Mouse (Mus musculus) lung, embryonic 14.5 days (tissue): ENCODE data around the gene Hmcn2. TPM values are rescaled to one million over a fixed set of nuclear protein-coding genes. Genes with fewer than 3 reads are reported as not detected.

Experiments
- ATAC-seq: fragments of 200-750 bp; cut with Nextera tagmentation; 2 replicates; pipeline ENCODE4 v1.8.0; 2017; ENCODE audit warnings: mild to moderate bottlenecking, moderate TSS enrichment, moderate library complexity; ENCODE audit not compliant: insufficient read depth
- DNase-seq: peaks from one replicate; pipeline ENCODE4 v3.0.0-alpha.2; 2015
- H3K27ac ChIP-seq: fragments of 300-500 bp; sonication (generic); 2 replicates; pipeline ENCODE4 v1.5.1; 2014; ENCODE audit warnings: low read depth, mild to moderate bottlenecking, moderate library complexity
- H3K27me3 ChIP-seq: fragments of 300-500 bp; sonication (generic); 2 replicates; pipeline ENCODE4 v1.6.1; 2014; ENCODE audit warnings: low read length, control low read depth; ENCODE audit not compliant: insufficient read depth
- H3K36me3 ChIP-seq: fragments of 300-500 bp; sonication (generic); 2 replicates; pipeline ENCODE4 v1.6.1; 2014; ENCODE audit warnings: control low read depth; ENCODE audit not compliant: insufficient read depth
- H3K4me1 ChIP-seq: fragments of 300-500 bp; sonication (generic); 2 replicates; pipeline ENCODE4 v1.6.1; 2014; ENCODE audit warnings: antibody characterized with exemption, control low read depth; ENCODE audit not compliant: insufficient read depth
- H3K4me2 ChIP-seq: fragments of 300-500 bp; sonication (generic); 2 replicates; pipeline ENCODE4 v1.6.1; 2014; ENCODE audit warnings: mild to moderate bottlenecking
- H3K4me3 ChIP-seq: fragments of 300-500 bp; sonication (generic); 2 replicates; pipeline ENCODE4 v1.5.1; 2014; ENCODE audit warnings: low read depth, low read length
- H3K9ac ChIP-seq: fragments of 300-500 bp; sonication (generic); 2 replicates; pipeline ENCODE4 v1.6.1; 2014
- H3K9me3 ChIP-seq: fragments of 300-500 bp; sonication (generic); 2 replicates; pipeline ENCODE4 v1.6.1; 2016; ENCODE audit warnings: low read depth, low read length, control low read depth
- CTCF ChIP-seq: IDR thresholded peaks from 2 replicates; pipeline ENCODE4 v1.5.1; 2016; ENCODE audit warnings: antibody characterized with exemption, low read depth
- WGBS: fragments of 180-500 bp; shearing (Covaris S2); extraction: QIAGEN DNeasy Blood & Tissue Kit; methylation state at CpG from one replicate; pipeline ENCODE4 v1.1.7; 2014; 5-methylcytosine and 5-hydroxymethylcytosine counted together
- polyA plus RNA-seq: library from polyadenylated mRNA; unstranded; fragments of >200 nt; fragmentation: Nextera tagmentation; extraction: Ambion mirVana; gene quantifications from 2 replicates; pipeline ENCODE4 v1.2.1, GENCODE M21; 2014

Hmcn2 gene
- polyA plus RNA-seq, 1 experiment from 2014 or later: 1.3 TPM

DNA sequence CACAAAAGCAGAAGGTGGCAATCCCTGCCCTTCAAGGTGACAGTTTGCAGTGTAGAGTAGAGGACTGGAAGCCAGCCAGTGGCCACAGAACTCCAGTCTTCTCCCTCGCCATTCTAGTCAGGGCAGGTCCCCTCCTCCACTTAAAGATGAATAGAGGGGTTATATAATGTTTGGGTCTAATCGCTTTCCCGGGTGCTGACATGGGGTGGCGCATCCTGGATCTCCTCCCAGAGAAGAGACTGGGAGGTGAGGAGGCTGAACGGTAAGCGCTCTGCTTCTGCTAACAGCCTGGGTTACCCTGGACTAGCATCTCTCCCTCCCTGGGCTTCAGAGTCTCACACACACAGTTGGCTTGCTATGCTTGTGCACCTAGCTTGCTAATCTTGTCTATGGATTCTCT, 36.4 kb upstream of the Hmcn2 start:
- Histone ChIP-seq H3K4me1 (no peaks in the 10 kb centered on the region), H3K4me3 (no peak overlapping the region), H3K9me3 (no peaks in the 10 kb centered on the region), H3K27me3 (no peaks in the 10 kb centered on the region), H3K4me2 (no peak overlapping the region), H3K27ac (no peak overlapping the region), H3K9ac (no peak overlapping the region), H3K36me3 (peaks cover 16% of the 10 kb centered on the region; the same call in 1 of the 2 replicates)
- WGBS: 67% methylated on average over 6 of the region's 6 CpGs
- no peak for DNase-seq
- TF ChIP-seq CTCF: no peak
- ATAC-seq: no peak

DNA sequence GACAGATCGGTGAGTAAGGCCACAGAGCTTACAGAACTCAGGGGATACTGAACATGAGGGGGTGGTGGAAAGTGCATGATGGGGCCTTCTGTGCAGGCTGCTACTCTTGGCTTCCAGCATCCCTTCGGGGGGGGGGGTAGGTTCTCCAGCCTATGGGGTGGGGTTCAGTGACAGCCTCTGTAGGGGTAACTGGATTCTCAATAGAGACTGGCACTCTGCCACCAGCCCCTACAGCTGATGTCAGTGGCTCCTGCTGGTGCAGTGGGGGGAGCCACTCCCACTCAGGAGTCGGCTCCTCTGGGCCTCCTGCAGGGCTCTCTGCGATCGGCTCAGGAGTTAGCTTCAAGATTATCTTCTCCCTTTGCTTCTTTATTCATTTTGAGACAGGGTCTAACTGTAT, 35.7 kb upstream of the Hmcn2 start:
- 81% methylated on average over 5 of the region's 5 CpGs for WGBS

DNA sequence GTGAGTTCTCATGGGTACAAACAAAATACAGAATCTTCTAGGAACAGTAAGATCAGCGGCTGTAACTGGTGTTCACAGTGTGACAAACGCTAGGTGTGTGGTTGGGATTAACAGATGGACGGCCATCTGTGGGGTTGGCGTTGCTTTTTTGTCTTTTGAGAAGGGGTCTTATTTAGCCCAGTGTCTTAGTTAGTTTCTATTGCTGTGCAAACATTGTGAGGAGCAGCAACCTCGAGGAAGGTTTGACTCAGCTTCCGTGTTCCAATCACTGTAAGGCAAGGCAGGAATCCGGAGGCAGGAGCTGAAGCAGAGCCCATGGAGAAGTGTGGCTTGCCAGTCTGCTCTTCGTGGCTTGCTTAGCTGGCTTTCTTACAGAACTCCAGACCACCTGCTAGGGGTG, 33.1 kb upstream of the Hmcn2 start:
- Histone ChIP-seq H3K4me1 (no peaks in the 10 kb centered on the region), H3K9me3 (no peaks in the 10 kb centered on the region), H3K36me3 (peaks cover 37% of the 10 kb centered on the region; the same call in 1 of the 2 replicates), H3K4me3 (no peak overlapping the region), H3K9ac (no peak overlapping the region), H3K27me3 (no peaks in the 10 kb centered on the region), H3K27ac (no peak overlapping the region), H3K4me2 (no peak overlapping the region)
- WGBS: 81% methylated on average over 8 of the region's 8 CpGs
- DNase-seq: no peak
- TF ChIP-seq CTCF: no peak
- no peak for ATAC-seq

More for the DNA sequence above, 35.7 kb upstream of the Hmcn2 start:
- no peak for TF ChIP-seq CTCF
- no peak overlapping the region for H3K27ac ChIP-seq
- no peaks in the 10 kb centered on the region for H3K27me3 ChIP-seq
- no peak overlapping the region for H3K4me2 ChIP-seq
- no peaks in the 10 kb centered on the region for H3K9me3 ChIP-seq
- H3K36me3 ChIP-seq: peaks cover 20% of the 10 kb centered on the region; the same call in 1 of the 2 replicates
- H3K4me3 ChIP-seq: no peak overlapping the region
- H3K9ac ChIP-seq: no peak overlapping the region
- H3K4me1 ChIP-seq: no peaks in the 10 kb centered on the region
- ATAC-seq (no peak), DNase-seq (no peak)

DNA sequence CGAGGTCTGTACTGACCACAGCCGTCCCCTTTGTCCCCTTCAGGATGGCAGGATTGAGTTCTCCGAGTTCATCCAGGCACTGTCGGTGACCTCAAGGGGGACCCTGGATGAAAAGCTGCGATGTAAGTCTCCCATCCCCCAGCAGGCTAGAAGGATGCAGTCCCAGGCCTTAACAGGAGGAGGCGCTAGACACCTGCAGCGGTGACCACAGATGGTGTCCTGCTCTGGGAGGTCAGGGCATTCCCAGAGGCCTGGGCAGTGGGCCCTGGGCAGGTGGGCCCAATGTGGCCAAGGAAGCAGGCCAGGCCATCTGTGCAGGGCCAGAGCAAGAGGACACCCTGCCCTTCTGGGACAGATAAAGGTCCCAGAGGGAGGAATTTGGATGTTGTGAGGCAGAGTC, 31.9 kb upstream of the Hmcn2 start:
- 52% methylated on average over 7 of the region's 7 CpGs for WGBS
- no peak overlapping the region for H3K27ac ChIP-seq
- no peaks in the 10 kb centered on the region for H3K4me1 ChIP-seq
- H3K9ac ChIP-seq: no peak overlapping the region
- peaks cover 48% of the 10 kb centered on the region for H3K36me3 ChIP-seq
- no peaks in the 10 kb centered on the region for H3K27me3 ChIP-seq
- ATAC-seq (no peak), DNase-seq (no peak)
- no peak overlapping the region for H3K4me2 ChIP-seq
- TF ChIP-seq CTCF: peak; percentile 52
- H3K4me3 ChIP-seq: no peak overlapping the region
- H3K9me3 ChIP-seq: no peaks in the 10 kb centered on the region

DNA sequence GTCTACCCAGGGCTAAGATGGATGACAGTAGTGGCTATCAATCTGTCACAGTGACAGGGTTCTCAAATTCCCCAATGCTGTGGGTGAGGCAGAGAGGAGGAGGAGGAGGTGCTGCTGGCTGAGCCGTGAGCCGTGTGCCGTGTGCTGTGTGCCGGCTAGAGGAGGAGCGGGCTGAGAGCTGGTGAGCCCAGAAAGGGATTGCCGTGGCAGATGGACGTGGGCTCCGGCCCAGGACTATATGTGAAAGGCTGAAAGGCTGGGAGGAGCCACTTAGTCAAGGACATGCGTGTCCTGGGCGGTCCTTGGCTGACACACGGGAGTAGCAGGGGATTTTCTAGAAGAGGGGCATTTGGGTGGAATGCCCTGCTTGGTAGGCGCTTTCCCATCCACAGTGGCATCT, 31.3 kb upstream of the Hmcn2 start:
- 91% methylated on average over 12 of the region's 12 CpGs for WGBS
- ATAC-seq: no peak
- TF ChIP-seq CTCF: no peak
- Histone ChIP-seq H3K36me3 (peaks cover 46% of the 10 kb centered on the region), H3K27me3 (no peaks in the 10 kb centered on the region), H3K9ac (no peak overlapping the region), H3K4me1 (no peaks in the 10 kb centered on the region), H3K9me3 (no peaks in the 10 kb centered on the region), H3K4me3 (no peak overlapping the region), H3K27ac (no peak overlapping the region), H3K4me2 (no peak overlapping the region)
- no peak for DNase-seq

DNA sequence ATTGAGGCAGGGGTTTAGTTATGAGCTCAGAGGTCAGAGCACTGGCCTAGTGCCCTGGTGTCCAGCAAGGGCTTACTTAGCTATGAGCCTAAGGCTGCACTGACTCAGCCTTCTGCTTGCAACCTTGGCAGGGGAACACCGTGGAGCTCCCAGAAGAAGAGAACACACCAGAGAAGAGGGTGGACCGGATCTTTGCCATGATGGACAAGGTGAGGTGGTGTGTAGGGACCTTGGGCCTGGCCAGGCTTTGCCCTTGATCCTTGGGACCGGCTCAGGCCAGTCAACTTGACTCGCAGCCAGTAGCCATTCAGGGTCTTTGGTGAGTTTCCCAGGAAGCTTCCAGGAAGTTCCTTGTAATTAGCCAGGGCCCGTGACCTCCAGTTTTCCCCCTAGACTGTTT, 29.7 kb upstream of the Hmcn2 start:
- Histone ChIP-seq H3K36me3 (peaks cover 49% of the 10 kb centered on the region), H3K4me1 (no peaks in the 10 kb centered on the region), H3K4me3 (no peak overlapping the region), H3K27me3 (no peaks in the 10 kb centered on the region), H3K4me2 (no peak overlapping the region), H3K9me3 (no peaks in the 10 kb centered on the region), H3K9ac (no peak overlapping the region), H3K27ac (no peak overlapping the region)
- 82% methylated on average over 5 of the region's 5 CpGs for WGBS
- TF ChIP-seq CTCF: no peak
- DNase-seq (no peak), ATAC-seq (no peak)

DNA sequence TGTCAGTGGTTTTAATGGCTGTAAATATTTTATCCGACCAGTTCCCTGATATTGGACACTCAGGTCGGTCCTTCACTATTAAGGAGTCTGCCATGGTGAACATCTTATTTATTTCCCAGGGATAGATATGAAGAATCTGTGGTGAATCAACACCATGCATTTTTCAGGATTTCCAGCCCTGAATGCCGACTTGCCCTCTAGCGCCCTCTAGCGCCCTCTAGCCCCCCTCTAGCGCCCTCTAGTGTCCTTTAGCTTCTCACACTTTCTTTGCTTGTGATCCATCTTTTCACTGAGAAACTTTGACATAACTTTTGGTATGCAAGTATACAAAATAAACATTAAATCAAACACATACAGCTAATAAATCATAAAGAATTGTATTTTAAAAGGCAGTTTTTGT, 22.8 kb upstream of the Hmcn2 start:
- DNase-seq: peak; percentile 78

DNA sequence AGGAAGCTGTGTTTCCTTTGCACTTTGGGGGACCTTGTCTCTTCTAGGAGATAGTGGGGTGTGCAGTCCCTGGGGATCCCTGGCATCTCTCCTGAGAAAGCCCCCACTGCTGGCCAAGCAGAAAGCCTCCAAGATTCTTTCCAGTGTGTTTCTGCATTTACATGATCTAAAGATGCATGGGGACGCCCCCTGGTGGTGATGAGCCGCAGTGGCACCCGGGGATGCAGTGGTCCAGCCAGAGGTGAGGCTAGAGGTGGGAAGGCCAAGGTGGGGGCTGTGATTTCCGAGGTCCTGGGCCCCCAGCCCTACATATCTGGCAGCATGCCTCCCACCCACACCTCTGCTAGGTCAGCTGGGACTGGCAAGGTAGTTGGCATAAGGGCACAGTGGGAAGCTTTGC, 19.2 kb upstream of the Hmcn2 start:
- H3K4me1 ChIP-seq: peaks cover 4% of the 10 kb centered on the region; the same call in 1 of the 2 replicates
- no peak overlapping the region for H3K27ac ChIP-seq
- H3K4me3 ChIP-seq: no peak overlapping the region
- H3K36me3 ChIP-seq: peaks cover 10% of the 10 kb centered on the region; the same call in 1 of the 2 replicates
- no peak overlapping the region for H3K4me2 ChIP-seq
- DNase-seq: peak; percentile 82
- H3K27me3 ChIP-seq: no peaks in the 10 kb centered on the region
- no peaks in the 10 kb centered on the region for H3K9me3 ChIP-seq
- H3K9ac ChIP-seq: no peak overlapping the region
- no peak for ATAC-seq
- WGBS: 1% methylated on average over 4 of the region's 4 CpGs
- TF ChIP-seq CTCF: peak; percentile 96

More for the DNA sequence above, 22.8 kb upstream of the Hmcn2 start:
- no peak overlapping the region for H3K4me2 ChIP-seq
- 10% methylated on average over 6 of the region's 6 CpGs for WGBS
- no peak overlapping the region for H3K4me3 ChIP-seq
- no peaks in the 10 kb centered on the region for H3K9me3 ChIP-seq
- no peaks in the 10 kb centered on the region for H3K27me3 ChIP-seq
- H3K27ac ChIP-seq: no peak overlapping the region
- ATAC-seq: no peak
- H3K4me1 ChIP-seq: no peaks in the 10 kb centered on the region
- peaks cover 26% of the 10 kb centered on the region for H3K36me3 ChIP-seq
- TF ChIP-seq CTCF: peak; percentile 99
- no peak overlapping the region for H3K9ac ChIP-seq
